Mouse (Mus musculus): ENCODE results near the gene Amd1.

Amd1 gene

DNA sequence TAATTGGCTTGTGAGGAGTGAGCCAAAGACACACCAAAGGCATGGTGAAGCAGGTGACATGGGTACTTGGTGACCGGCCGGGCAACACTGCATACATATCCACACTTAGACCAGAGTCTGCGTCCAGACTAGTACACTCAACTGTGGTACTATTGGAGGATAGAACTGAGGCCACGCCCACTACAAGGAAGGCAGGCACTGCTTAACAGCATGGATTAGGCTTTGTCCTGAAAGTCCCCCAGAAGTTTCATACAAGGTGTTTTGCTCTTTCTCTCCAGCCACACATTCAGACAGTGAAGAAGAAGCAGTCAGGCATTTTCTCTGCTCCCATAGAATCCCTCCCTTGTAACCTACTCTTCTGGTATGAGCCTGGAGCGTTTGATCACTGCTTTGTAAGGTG is 45.3 kb downstream of the Amd1 start:
- peak; percentile 54 to 58 for DNase-seq (ENCODE audit: low spot score in 2 of 2)

DNA sequence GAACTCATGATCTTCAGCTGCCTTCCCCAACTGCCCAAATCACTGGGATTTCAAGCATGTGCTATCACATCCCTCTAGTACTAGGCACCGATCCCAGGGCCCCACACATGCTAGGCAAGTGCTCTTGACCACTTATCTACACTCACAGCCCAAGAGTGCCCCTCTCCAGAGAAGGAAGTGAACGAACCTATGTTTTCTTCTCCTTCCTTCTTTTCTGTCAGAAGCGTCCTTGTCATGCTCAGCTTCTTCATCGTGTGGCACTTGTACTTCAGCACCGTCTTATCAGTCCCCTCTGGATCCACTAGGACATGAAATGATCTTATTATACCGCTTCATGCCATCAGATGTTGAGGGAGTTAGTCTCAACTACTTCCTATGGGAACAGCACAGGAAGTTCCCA is 51.0 kb downstream of the Amd1 start:
- no peak for DNase-seq (ENCODE audit: low spot score in 2 of 2)

DNA sequence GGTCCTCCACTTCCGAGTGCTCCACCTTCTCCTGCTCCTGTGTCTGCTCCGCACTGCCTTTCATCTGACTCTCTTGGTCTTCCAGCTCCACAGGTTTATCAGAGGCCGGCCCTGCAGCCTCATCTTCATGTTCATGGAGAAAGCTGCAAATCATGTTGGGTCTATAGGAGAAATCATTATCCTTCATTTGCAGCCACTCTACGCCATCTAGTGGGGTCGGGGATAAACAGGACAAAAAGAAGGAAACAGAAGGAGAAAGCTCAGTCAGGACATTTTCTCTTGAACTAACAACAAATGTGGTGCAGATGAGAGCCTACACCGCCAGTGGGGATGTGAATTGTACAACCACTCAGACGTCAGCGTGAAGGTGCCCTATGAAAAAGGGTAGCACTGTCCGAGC is 52.4 kb downstream of the Amd1 start:
- DNase-seq (ENCODE audit: low spot score in 2 of 2) = peak; percentile 5 to 23

DNA sequence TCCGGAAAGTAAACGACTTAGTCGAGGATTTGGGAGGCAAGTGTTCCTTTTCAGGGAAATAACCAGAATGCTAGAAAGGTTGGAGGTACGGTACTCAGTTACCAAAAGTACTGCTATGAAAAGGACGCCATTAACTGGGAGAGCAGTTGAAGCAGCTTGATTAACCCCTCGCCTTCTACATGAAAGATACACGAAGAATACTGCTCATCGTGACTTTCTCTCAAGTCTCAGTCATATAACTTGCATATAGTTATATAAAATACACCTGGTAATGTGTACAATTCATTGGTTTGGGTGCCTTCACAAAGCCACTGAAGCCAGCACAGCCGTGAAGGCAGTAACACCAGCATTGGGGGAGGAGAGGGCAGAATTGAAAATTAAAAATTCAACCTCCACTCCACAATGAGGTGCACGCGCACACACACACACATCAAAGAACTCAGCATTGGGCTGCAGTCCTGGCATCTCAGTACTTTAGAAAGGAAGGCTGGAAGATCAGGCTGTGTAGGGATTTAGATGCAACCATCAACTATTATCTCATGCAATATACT is 54.7 kb downstream of the Amd1 start:
- no peak for DNase-seq (ENCODE audit: low spot score in 2 of 2)

DNA sequence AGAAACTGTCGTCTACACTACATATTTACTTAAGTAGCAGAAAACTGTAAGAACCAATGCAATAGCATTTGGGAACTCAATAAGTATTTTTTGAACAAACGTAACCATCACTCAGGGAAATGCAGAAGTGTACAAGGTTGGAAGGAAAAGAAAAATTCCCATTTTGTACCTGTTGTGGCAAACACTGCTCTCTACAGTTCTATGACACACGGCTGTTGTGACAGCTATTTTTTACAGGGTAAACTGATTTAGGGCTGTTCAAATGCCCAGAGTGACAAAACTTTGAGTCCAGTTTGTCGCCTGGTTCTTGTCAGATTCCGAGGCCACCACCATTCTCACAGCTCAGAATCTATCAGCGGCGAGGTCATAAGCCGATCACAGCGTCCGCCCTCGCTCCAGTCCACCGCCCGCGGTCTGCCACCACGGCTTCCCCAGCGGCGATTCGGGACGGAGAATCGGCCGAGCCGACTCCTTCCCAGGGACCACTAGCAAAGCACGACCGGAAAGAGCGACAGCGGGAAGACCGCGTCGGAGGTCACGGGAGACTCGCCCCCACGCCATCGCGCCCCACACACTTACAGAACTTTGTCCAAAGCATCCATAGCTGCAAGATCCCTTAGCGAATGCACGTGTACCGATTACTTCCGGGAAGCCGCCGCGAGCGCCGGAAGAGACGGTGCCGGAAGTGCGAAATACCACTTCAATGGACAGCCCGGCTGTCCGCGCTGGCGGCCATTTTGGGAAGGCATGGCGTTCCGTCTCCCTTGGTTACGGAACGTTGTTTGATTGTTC is 55.4 kb downstream of the Amd1 start, which contains the start of gene Rpf2:
Gene Rpf2, minus strand, starts transcription at position 663 of the 792 bp plus-strand sequence.
- DNase-seq (ENCODE audit: low spot score in 2 of 2) = peak; percentile 64 to 73

DNA sequence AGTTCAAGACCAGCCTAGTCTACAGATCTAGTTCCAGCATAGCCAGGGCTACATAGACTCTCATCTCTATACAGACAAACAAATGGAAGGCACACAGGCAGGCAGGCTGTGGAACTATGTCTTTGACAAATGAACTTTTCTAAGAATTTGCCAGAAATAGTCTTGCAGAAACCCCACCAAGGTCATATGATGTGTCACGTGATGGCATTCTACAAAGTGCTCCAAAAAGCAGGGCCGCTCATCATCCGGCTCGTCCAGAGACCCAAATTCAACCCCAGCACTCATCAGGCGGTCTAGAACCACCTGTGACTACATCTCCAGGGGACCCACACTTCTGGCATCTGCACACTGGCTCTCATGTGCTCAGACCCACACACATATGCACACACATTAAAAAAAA is 64.2 kb downstream of the Amd1 start:
- DNase-seq (ENCODE audit: low spot score in 2 of 2) = no peak

Data from thymus, postnatal 10 days (tissue).